Mouse (Mus musculus) large intestine, adult 2 months (tissue): ENCODE measurements around the gene Gmpr2. TPM values are rescaled to one million over a fixed set of nuclear protein-coding genes. Genes with fewer than 3 reads are reported as not detected.

Experiments used
- DNase-seq: peaks from one replicate; pipeline ENCODE4 v3.0.0-alpha.2; 2012; ENCODE audit warnings: low read depth, low spot score
- WGBS: fragments of 180-500 bp; shearing (Covaris S2); methylation state at CpG from one replicate; pipeline ENCODE4 v1.1.7; 2018; 5-methylcytosine and 5-hydroxymethylcytosine counted together
- polyA plus RNA-seq: library from polyadenylated mRNA; depleted of rRNA; stranded (reverse); fragments of >200 nt; gene quantifications from 2 replicates; pipeline ENCODE4 v1.2.3, GENCODE M21; 2012; rRNA removed

Gmpr2 gene
- polyA plus RNA-seq, 1 experiment: 18.8 TPM

- WGBS: under 1% methylated on average over 50 of the region's 50 CpGs
- peak; percentile 86 for DNase-seq
Measured at GRCm38 (mm10) chr14:55721700-55722437, 50.1 kb downstream of the Gmpr2 start, which contains the start of gene Rabggta. TSS of gene Rabggta (minus strand) at chr14:55722263.

GRCm38 (mm10) chr14:55722438-55722945, 50.8 kb downstream of the Gmpr2 start:
- DNase-seq: no peak
- 51% methylated on average over 8 of the region's 8 CpGs for WGBS

GRCm38 (mm10) chr14:55723433-55723832, 51.7 kb downstream of the Gmpr2 start:
- 94% methylated on average over 7 of the region's 7 CpGs for WGBS

GRCm38 (mm10) chr14:55724411-55724871, 52.7 kb downstream of the Gmpr2 start:
- DNase-seq: no peak
- WGBS: 27% methylated on average over 8 of the region's 8 CpGs

More at GRCm38 (mm10) chr14:55723433-55723832, 51.7 kb downstream of the Gmpr2 start:
- no peak for DNase-seq

GRCm38 (mm10) chr14:55726261-55726660, 54.5 kb downstream of the Gmpr2 start:
- DNase-seq: no peak

- WGBS: 65% methylated on average over 8 of the region's 8 CpGs
- no peak for DNase-seq
Measured at GRCm38 (mm10) chr14:55727889-55728685, 56.3 kb downstream of the Gmpr2 start.

Other genes starting within 250 kb of the Gmpr2 start
- 47.7 and 70.7 TPM in 2 replicates for gene Dhrs4, start 193.2 kb upstream of the Gmpr2 start, polyA plus RNA-seq
- gene Carmil3, start 181.3 kb upstream of the Gmpr2 start, polyA plus RNA-seq: 1.3 and 1.6 TPM in 2 replicates
- 0.10 and 0.15 TPM in 2 replicates for gene Cpne6, start 161.5 kb upstream of the Gmpr2 start, polyA plus RNA-seq
- not detected in 2 replicates for gene Nrl, start 147.0 kb upstream of the Gmpr2 start, polyA plus RNA-seq
- 30.9 and 33.5 TPM in 2 replicates for gene Pck2, start 131.7 kb upstream of the Gmpr2 start, polyA plus RNA-seq
- gene Dcaf11, start 111.9 kb upstream of the Gmpr2 start, polyA plus RNA-seq: 112 and 152 TPM in 2 replicates
- 0.25 and 0.82 TPM in 2 replicates for gene A730061H03Rik, start 111.5 kb upstream of the Gmpr2 start, polyA plus RNA-seq
- gene Fitm1, start 96.3 kb upstream of the Gmpr2 start, polyA plus RNA-seq: 0.11 and 0.12 TPM in 2 replicates
- gene Psme1, start 93.8 kb upstream of the Gmpr2 start, polyA plus RNA-seq: 250 and 259 TPM in 2 replicates
- gene Emc9, start 86.6 kb upstream of the Gmpr2 start, polyA plus RNA-seq: 10.1 and 16.2 TPM in 2 replicates
- 357 and 385 TPM in 2 replicates for gene Psme2, start 80.8 kb upstream of the Gmpr2 start, polyA plus RNA-seq
- 32.1 and 48.2 TPM in 2 replicates for gene Rnf31, start 80.2 kb upstream of the Gmpr2 start, polyA plus RNA-seq
- 38.5 and 55.1 TPM in 2 replicates for gene Irf9, start 68.4 kb upstream of the Gmpr2 start, polyA plus RNA-seq
- gene Rec8, start 53.9 kb upstream of the Gmpr2 start, polyA plus RNA-seq: 1.3 and 4.7 TPM in 2 replicates
- gene Ipo4, start 36.0 kb upstream of the Gmpr2 start, polyA plus RNA-seq: 39.2 and 46.0 TPM in 2 replicates
- 2.2 and 2.3 TPM in 2 replicates for gene Gm49378, start 34.0 kb upstream of the Gmpr2 start, polyA plus RNA-seq
- gene Tm9sf1, start 28.1 kb upstream of the Gmpr2 start, polyA plus RNA-seq: 96.9 and 108 TPM in 2 replicates
- gene Tssk4, start 21.8 kb upstream of the Gmpr2 start, polyA plus RNA-seq: 1.4 and 2.1 TPM in 2 replicates
- 44.6 and 50.6 TPM in 2 replicates for gene Mdp1, start 11.4 kb upstream of the Gmpr2 start, polyA plus RNA-seq
- 329 and 342 TPM in 2 replicates for gene Nedd8, start 183 bp downstream of the Gmpr2 start, polyA plus RNA-seq
- gene Tinf2, start 9.9 kb downstream of the Gmpr2 start, polyA plus RNA-seq: 16.5 and 22.5 TPM in 2 replicates
- 1.0 and 1.1 TPM in 2 replicates for gene Tgm1, start 42.0 kb downstream of the Gmpr2 start, polyA plus RNA-seq
- 34.3 and 42.9 TPM in 2 replicates for gene Rabggta, start 50.3 kb downstream of the Gmpr2 start, polyA plus RNA-seq
- gene Dhrs1, start 73.7 kb downstream of the Gmpr2 start, polyA plus RNA-seq: 78.0 and 141 TPM in 2 replicates
- 16.0 and 21.7 TPM in 2 replicates for gene Nop9, start 73.8 kb downstream of the Gmpr2 start, polyA plus RNA-seq
- 335 and 566 TPM in 2 replicates for gene Cideb, start 86.5 kb downstream of the Gmpr2 start, polyA plus RNA-seq
- gene Ltb4r2, start 89.5 kb downstream of the Gmpr2 start, polyA plus RNA-seq: 3.5 and 11.3 TPM in 2 replicates
- 4.9 and 8.2 TPM in 2 replicates for gene Ltb4r1, start 94.0 kb downstream of the Gmpr2 start, polyA plus RNA-seq
- 3.7 and 5.8 TPM in 2 replicates for gene Adcy4, start 112.2 kb downstream of the Gmpr2 start, polyA plus RNA-seq
- gene Ripk3, start 116.9 kb downstream of the Gmpr2 start, polyA plus RNA-seq: 86.5 and 89.2 TPM in 2 replicates
- gene Nfatc4, start 151.2 kb downstream of the Gmpr2 start, polyA plus RNA-seq: 5.7 and 7.3 TPM in 2 replicates
- gene Nynrin, start 182.1 kb downstream of the Gmpr2 start, polyA plus RNA-seq: 1.7 and 2.1 TPM in 2 replicates
- 0.47 and 0.84 TPM in 2 replicates for gene Cbln3, start 212.5 kb downstream of the Gmpr2 start, polyA plus RNA-seq
- 21.0 and 31.9 TPM in 2 replicates for gene Khnyn, start 213.0 kb downstream of the Gmpr2 start, polyA plus RNA-seq
- 56.0 and 60.7 TPM in 2 replicates for gene Sdr39u1, start 228.4 kb downstream of the Gmpr2 start, polyA plus RNA-seq